Mouse (Mus musculus) gonadal fat pad, adult 2 months (tissue): ENCODE measurements around the gene Chrne. TPM values are rescaled to one million over a fixed set of nuclear protein-coding genes. Genes with fewer than 3 reads are reported as not detected.

Experiments used
- DNase-seq: peaks from one replicate; pipeline ENCODE4 v3.0.0-alpha.2; 2012; ENCODE audit warnings: low read depth
- polyA plus RNA-seq: library from polyadenylated mRNA; depleted of rRNA; stranded (reverse); fragments of >200 nt; gene quantifications from 2 replicates; pipeline ENCODE4 v1.2.3, GENCODE M21; 2012; rRNA removed

Gene Chrne
- 0.28 and 0.57 TPM in 2 replicates for polyA plus RNA-seq

DNA sequence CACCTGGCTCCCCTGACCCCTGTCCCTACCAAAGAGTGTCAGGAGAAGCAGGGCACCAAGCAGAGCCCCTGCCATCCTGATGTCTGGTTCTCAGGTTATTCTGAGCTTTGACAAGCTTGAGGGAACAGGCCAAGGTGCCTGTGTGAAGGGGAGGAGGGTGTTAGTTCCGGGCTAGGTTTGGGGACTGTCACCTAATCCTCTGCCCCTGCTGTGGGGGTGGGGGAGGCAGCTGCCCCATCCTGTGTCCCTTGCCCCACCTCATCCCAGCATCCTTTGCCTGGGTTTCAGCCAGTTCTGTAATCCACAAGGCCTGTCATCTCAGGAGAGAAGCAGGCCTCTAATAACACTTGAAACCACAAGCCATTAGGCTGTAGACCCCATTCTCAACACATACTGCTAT is at the start of gene Chrne:
Gene Chrne (minus strand): TSS at position 116 of the 400 bp plus-strand sequence.
- no peak for DNase-seq

DNA sequence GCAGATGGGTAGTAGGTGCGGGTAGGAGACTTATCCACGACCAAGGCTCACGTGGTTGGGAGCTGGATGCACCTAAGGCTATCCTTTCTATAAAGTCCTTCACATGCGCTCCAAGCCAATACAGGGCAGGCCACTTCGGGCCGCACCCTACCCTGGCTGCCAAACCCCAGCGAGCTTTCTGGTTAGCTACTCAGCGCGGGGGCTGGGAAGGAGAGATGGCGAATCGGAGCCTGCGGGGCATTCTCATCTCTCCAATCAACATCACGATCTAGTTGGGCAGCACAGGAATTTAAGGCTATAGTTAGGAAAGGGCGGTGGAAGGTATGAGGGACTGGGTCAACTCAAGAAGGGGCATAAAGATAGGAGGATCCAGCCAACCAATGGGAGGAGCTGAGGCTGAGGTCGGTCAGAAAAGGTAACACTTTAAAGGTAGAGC is 49.3 kb upstream of the Chrne start:
- DNase-seq, result no peak

DNA sequence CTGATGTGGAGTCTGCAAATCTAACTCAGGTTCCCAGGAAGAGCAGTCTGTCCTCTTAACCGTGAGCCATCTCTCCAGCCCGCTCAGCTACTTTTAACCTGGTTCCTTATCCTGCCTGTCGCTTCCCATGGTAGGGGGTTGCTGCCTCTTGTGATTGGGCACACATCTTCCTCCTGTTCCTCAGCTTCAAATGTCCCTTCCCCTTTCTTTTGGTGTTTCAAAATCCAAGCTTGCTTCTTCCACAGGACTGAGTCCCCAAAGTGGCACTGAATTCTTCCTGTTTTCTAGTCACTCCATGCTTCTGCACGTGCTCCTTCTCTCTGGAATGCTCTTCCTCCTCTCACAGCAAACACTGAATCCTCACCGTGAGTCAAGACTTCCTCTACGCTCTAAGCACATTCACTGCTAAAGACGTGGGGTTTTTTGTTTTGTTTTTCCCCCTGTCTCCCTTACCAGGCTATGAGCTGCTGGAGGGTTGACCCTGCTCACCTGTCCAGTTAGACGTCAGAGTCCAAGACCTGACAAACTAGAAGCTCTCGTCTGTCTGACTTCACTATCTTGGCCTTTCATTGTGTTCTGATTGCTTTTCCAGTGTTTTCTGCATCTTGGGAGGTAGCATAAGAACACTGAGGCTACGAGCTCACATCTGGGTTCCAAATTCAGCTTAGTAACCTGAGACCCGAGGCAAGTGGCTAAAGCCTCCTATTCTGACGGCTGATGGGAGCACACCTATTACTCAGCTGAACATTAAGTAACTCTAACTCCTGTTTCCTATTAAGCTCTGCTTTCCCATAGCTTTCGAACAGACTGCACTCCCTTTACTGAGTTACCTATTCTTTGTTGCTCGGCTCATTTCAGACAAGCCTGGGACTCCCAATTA is 48.5 kb upstream of the Chrne start:
- DNase-seq, result no peak

DNA sequence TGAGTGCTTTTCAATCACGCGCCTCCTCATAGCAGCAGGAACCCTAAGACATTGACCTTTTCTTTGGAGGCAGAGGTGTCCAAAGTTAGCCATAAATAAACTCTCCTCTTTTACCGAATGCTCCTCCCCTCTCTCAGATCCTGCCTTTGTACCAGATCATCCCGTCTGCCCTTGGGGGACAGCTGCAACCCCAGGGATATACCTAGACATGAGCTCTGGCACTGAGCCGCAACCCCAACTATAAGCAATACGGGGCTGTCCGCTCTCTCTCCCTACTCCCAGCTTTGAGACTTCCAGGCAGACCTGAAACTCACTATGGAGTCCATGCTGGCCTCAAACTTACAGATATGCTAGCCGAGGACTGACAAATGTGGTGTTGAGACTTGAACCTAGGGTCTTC is 47.7 kb upstream of the Chrne start:
- no peak for DNase-seq

DNA sequence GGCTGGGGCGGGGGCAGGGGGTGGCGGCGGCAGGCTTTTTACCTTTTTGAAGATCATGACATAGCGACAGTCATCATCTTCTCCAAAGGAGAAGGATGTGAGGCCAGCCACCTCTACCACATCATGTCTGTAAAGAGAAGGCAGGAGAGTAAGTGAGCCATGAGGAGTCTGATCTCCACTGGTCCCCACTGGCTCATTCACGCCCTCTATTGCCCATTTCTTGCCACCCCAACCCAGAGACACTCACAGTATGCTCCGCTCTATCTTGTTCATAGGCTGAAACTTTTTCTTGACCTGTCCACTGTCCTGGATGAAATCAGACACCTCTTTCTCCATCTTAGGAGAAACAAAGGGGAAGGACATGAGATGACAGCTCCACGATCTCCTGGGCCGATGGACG is 45.7 kb upstream of the Chrne start:
- no peak for DNase-seq

GRCm38 (mm10) chr11:70663957-70664356 is 44.9 kb upstream of the Chrne start:
- DNase-seq, result no peak

GRCm38 (mm10) chr11:70663101-70663500 is 44.1 kb upstream of the Chrne start:
- no peak for DNase-seq

DNA sequence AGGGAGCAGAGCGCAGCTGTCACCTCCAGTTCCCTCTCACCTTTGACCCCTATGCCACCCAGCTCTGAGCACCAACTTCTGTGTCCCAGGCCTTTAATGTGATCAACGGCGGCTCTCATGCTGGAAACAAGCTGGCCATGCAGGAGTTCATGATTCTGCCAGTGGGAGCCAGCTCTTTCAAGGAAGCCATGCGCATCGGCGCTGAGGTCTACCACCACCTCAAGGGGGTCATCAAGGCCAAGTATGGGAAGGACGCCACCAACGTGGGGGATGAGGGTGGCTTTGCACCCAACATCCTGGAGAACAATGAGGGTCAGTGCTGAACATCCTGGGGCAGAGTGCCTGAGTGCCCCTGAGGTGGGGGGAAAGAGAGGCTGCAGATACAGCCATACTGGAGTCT is 41.6 kb upstream of the Chrne start:
- DNase-seq, result no peak

- DNase-seq, result no peak
Measured at GRCm38 (mm10) chr11:70658942-70659341, 39.9 kb upstream of the Chrne start.

DNA sequence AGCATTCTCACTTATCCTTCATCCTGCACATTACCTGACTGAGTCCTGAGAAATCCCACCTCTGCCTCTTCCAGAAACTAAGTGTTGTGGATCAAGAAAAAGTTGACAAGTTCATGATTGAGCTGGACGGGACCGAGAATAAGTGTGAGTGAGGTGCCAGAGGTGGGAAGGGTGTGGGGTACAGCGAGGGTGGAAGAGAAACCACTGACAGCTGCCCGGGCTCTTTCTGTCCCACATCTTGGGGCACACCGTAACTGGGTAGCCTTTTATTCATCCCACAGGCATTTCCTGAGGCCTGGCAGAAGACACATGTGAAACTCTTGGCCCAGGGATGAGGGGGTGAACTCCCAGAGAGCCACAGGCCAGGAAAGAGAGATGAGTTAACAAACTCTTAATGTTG is 39.5 kb upstream of the Chrne start:
- DNase-seq, result no peak

DNA sequence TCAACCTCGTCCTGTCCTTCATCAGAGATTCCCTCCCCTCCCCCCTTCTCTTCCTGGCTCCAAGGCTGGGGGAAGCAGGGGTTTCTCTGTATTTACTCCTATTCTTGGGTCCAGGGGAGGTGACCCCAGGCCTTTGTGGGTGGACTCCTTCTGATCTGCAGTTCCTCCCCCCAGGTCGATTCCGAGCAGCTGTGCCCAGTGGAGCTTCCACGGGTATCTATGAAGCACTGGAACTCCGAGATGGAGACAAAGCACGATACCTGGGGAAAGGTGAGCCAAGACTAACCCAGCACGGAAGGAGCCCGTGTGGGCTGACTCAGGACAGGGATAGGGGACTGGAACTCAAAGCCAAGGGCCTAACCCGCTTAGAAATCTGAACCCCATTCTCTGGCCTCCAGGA is 39.0 kb upstream of the Chrne start:
- DNase-seq, result no peak

DNA sequence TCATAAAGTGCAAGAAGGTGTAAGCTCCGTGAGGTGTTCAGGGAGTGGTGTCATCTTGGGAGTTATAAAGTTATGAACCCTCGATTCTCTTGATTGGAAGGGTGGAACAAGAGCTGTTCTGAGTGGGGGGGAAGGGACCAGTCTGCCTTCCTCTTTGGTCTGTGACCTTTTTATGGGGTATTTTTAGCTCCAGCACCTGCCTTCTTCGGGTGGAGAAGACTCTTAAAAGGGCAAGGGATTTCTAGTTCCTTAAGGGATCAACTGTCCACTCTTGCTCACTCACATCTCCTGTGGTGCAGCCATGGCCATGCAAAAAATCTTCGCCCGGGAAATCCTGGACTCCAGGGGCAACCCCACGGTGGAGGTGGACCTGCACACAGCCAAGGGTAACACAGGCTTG is 38.6 kb upstream of the Chrne start:
- no peak for DNase-seq

DNA sequence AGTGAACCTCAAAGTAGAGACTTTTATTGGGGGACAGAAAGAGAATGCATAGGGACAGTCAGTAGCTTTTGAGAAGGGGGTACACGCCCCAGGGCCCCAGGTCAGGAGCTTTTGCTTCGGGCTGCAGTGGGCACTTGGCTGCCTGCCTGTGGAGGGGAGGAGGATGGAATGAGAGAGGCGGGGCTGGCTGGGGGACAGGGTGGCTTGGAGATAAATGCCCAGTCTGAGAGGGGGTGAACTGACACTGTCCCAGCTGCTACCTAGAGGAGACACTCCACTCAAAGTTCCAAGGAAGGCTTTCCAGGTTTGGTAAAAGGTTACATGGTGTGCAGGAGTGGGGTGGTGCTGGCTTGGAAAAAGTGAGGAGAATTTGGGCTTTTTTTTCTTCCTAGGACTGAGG is 37.9 kb upstream of the Chrne start, which contains the start of gene Eno3:
Gene Eno3 (plus strand): TSS at position 239 of the 400 bp plus-strand sequence.
- DNase-seq, result no peak

DNA sequence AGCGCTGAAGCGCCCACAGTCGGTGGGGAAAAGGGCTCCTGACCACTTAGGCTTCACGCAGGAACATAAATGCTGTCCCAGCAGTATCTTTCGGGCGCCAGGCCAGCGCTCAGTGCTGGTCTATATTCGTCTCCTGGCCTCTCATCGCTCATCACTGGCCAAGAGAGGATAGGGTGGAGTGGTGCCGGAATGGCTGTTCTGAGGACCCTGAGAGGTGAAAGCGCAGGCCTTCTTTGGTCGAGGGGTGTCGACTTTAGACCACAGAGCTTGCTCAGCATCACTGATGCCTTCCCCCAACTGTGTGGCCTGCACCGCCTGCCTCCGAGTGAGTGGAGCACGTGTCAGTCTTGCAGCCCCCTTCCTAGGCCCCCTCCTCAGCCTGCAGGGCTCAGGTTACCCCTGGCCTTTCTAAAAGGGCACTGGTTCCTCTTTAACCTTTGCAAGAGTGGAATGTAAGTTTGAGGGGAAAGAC is 37.5 kb upstream of the Chrne start:
- DNase-seq, result no peak

DNA sequence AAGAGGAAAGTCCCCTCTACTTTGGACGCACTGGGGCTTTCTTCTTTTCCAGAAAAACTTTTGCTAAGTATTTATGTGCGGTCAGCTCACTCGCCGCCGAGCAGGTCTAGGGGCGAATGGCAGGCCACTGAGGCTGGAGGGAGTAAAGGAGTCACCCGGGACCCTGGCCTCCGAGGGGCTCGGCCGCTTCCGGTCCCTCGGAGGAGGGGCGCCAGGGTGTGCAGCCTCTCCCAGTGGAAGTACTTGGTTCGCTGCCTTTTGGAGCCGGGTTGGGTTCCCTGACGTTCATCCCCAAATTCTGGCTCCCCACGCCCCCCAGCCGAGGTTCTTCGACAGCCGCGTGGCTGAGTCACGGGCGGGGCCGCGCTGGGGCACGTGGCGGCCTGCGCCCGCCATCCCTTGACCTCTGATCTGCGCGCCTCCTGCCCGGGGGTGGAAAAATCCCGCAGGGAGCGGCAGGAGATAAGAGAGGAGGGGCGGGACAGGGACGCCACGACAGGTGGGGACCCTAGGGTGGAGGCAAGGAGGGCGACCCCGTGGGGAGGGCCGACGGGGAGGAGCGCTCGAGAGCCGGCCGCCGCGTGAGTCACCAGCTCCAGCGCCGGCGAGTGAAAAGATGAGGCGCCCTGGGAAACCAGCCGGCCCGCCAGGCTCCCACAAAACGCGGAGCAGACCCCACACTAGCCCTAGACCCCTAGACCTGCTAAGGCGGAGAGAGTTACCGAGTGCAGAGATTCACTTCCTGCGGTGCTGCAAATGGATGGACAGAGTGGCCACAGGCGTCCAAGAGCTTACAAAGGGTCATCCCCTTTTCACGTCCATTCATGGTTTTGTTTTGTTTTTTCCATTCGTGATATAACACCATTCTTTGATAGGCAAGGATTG is 36.8 kb upstream of the Chrne start:
- DNase-seq, result no peak

GRCm38 (mm10) chr11:70654923-70655570 is 36.0 kb upstream of the Chrne start:
- no peak for DNase-seq

GRCm38 (mm10) chr11:70654198-70654922 is 35.3 kb upstream of the Chrne start, which contains the start of gene Pfn1:
TSS of gene Pfn1 (minus strand) at chr11:70654644.
- DNase-seq, result no peak

- DNase-seq, result no peak
Measured at GRCm38 (mm10) chr11:70653345-70654197, 34.6 kb upstream of the Chrne start.

GRCm38 (mm10) chr11:70652884-70653344 is 33.9 kb upstream of the Chrne start:
- no peak for DNase-seq
